Mouse (Mus musculus) midbrain, embryonic 12.5 days (tissue): ENCODE measurements around the gene Olfr1211. TPM values are rescaled to one million over a fixed set of nuclear protein-coding genes. Genes with fewer than 3 reads are reported as not detected.

Experiments used
- ATAC-seq: fragments of 200-750 bp; cut with Nextera tagmentation; 2 replicates; pipeline ENCODE4 v1.8.0; 2017; ENCODE audit warnings: low read depth, moderate TSS enrichment, moderate library complexity; ENCODE audit not compliant: low FRiP score
- H3K27ac ChIP-seq: fragments of 300-500 bp; sonication (generic); replicated peaks from 2 replicates; pipeline ENCODE4 v1.5.1; 2016; ENCODE audit warnings: mild to moderate bottlenecking
- H3K27me3 ChIP-seq: fragments of 300-500 bp; sonication (generic); 2 replicates; pipeline ENCODE4 v1.6.1; 2016; ENCODE audit warnings: mild to moderate bottlenecking
- H3K36me3 ChIP-seq: fragments of 300-500 bp; sonication (generic); 2 replicates; pipeline ENCODE4 v1.6.1; 2016
- H3K4me1 ChIP-seq: fragments of 300-500 bp; sonication (generic); 2 replicates; pipeline ENCODE4 v1.6.1; 2016
- H3K4me2 ChIP-seq: fragments of 300-500 bp; sonication (generic); replicated peaks from 2 replicates; pipeline ENCODE4 v1.6.1; 2016; ENCODE audit warnings: mild to moderate bottlenecking, moderate library complexity
- H3K4me3 ChIP-seq: fragments of 300-500 bp; sonication (generic); 2 replicates; pipeline ENCODE4 v1.5.1; 2016; ENCODE audit warnings: mild to moderate bottlenecking
- H3K9ac ChIP-seq: fragments of 300-500 bp; sonication (generic); replicated peaks from 2 replicates; pipeline ENCODE4 v1.6.1; 2016; ENCODE audit warnings: mild to moderate bottlenecking, moderate library complexity
- H3K9me3 ChIP-seq: fragments of 300-500 bp; sonication (generic); 2 replicates; pipeline ENCODE4 v1.6.1; 2016; ENCODE audit warnings: mild to moderate bottlenecking
- WGBS: fragments of 180-500 bp; shearing (Covaris S2); methylation state at CpG from one replicate; pipeline ENCODE4 v1.1.7; 2016; 5-methylcytosine and 5-hydroxymethylcytosine counted together
- polyA plus RNA-seq: library from polyadenylated mRNA; unstranded; fragments of >200 nt; fragmentation: Nextera tagmentation; extraction: Ambion mirVana; gene quantifications from 2 replicates; pipeline ENCODE4 v1.2.1, GENCODE M21; 2016

Gene Olfr1211
- polyA plus RNA-seq = not detected in 2 replicates

- 95% methylated on average over 1 of the region's 1 CpGs for WGBS
- Histone ChIP-seq H3K4me3 (no peak within 1 kb of the TSS), H3K4me2 (no peak within 1 kb of the TSS), H3K27ac (no peak within 1 kb of the TSS), H3K4me1 (no peaks in the 10 kb centered on the region), H3K36me3 (no peaks in the 10 kb centered on the region), H3K9me3 (no peaks in the 10 kb centered on the region), H3K9ac (no peak within 1 kb of the TSS), H3K27me3 (no peaks in the 10 kb centered on the region)
- ATAC-seq = no peak
Observed at GRCm38 (mm10) chr2:88938011-88938410, at the start of gene Olfr1211. Gene Olfr1211, minus strand, starts transcription at chr2:88938111.

- no peak within 1 kb of the TSS for H3K4me2 ChIP-seq
- no peak within 1 kb of the TSS for H3K9ac ChIP-seq
- no peak within 1 kb of the TSS for H3K4me3 ChIP-seq
- H3K27ac ChIP-seq = no peak within 1 kb of the TSS
- no peaks in the 10 kb centered on the region for H3K36me3 ChIP-seq
- 92% methylated on average over 1 of the region's 1 CpGs for WGBS
- no peaks in the 10 kb centered on the region for H3K9me3 ChIP-seq
- ATAC-seq = no peak
- H3K4me1 ChIP-seq = no peaks in the 10 kb centered on the region
- H3K27me3 ChIP-seq = no peaks in the 10 kb centered on the region
Observed at GRCm38 (mm10) chr2:88980181-88980580, 42.3 kb upstream of the Olfr1211 start, which contains the start of gene Gm13762. Gene Gm13762, minus strand, starts transcription at chr2:88980281.

GRCm38 (mm10) chr2:88953669-88954068 is 15.8 kb upstream of the Olfr1211 start, which contains the start of gene Olfr1212:
Gene Olfr1212, plus strand, starts transcription at chr2:88953969.
- no peak within 1 kb of the TSS for H3K4me3 ChIP-seq
- H3K36me3 ChIP-seq = no peaks in the 10 kb centered on the region
- no peak within 1 kb of the TSS for H3K9ac ChIP-seq
- H3K4me2 ChIP-seq = no peak within 1 kb of the TSS
- H3K27ac ChIP-seq = no peak within 1 kb of the TSS
- no peaks in the 10 kb centered on the region for H3K4me1 ChIP-seq
- H3K27me3 ChIP-seq = no peaks in the 10 kb centered on the region
- H3K9me3 ChIP-seq = no peaks in the 10 kb centered on the region
- no peak for ATAC-seq

- H3K27ac ChIP-seq = no peak within 1 kb of the TSS
- ATAC-seq = no peak
- no peaks in the 10 kb centered on the region for H3K36me3 ChIP-seq
- no peaks in the 10 kb centered on the region for H3K9me3 ChIP-seq
- H3K27me3 ChIP-seq = no peaks in the 10 kb centered on the region
- no peak within 1 kb of the TSS for H3K4me3 ChIP-seq
- no peaks in the 10 kb centered on the region for H3K4me1 ChIP-seq
- H3K4me2 ChIP-seq = no peak within 1 kb of the TSS
- 86% methylated on average over 3 of the region's 3 CpGs for WGBS
- no peak within 1 kb of the TSS for H3K9ac ChIP-seq
Observed at GRCm38 (mm10) chr2:88915057-88915456, 22.9 kb downstream of the Olfr1211 start, which contains the start of gene Olfr1209. Gene Olfr1209, minus strand, starts transcription at chr2:88915157.

GRCm38 (mm10) chr2:88902211-88902610 is 35.7 kb downstream of the Olfr1211 start, which contains the start of gene Olfr1208:
Gene Olfr1208, minus strand, starts transcription at chr2:88902311.
- Histone ChIP-seq H3K36me3 (no peaks in the 10 kb centered on the region), H3K9ac (no peak within 1 kb of the TSS), H3K4me2 (no peak within 1 kb of the TSS), H3K4me3 (no peak within 1 kb of the TSS), H3K4me1 (no peaks in the 10 kb centered on the region), H3K27ac (no peak within 1 kb of the TSS), H3K9me3 (no peaks in the 10 kb centered on the region), H3K27me3 (no peaks in the 10 kb centered on the region)
- no peak for ATAC-seq

Other genes with a start within 250 kb of the Olfr1211 start
- not detected in 2 replicates for gene Olfr1195, start 248.9 kb downstream of the Olfr1211 start, polyA plus RNA-seq
- not detected in 2 replicates for gene Olfr1196, start 233.5 kb downstream of the Olfr1211 start, polyA plus RNA-seq
- not detected in 2 replicates for gene Olfr1197, start 205.7 kb downstream of the Olfr1211 start, polyA plus RNA-seq
- not detected in 2 replicates for gene Olfr1198, start 186.7 kb downstream of the Olfr1211 start, polyA plus RNA-seq
- gene Olfr1199, start 177.6 kb downstream of the Olfr1211 start, polyA plus RNA-seq = not detected in 2 replicates
- gene Olfr1200, start 167.6 kb downstream of the Olfr1211 start, polyA plus RNA-seq = not detected in 2 replicates
- gene Olfr1201, start 145.1 kb downstream of the Olfr1211 start, polyA plus RNA-seq = not detected in 2 replicates
- not detected in 2 replicates for gene Olfr1202, start 123.6 kb downstream of the Olfr1211 start, polyA plus RNA-seq
- gene Olfr1205, start 108.4 kb downstream of the Olfr1211 start, polyA plus RNA-seq = not detected in 2 replicates
- not detected in 2 replicates for gene Olfr1204, start 88.8 kb downstream of the Olfr1211 start, polyA plus RNA-seq
- gene Olfr1206, start 74.9 kb downstream of the Olfr1211 start, polyA plus RNA-seq = not detected in 2 replicates
- not detected in 2 replicates for gene Olfr1208, start 35.8 kb downstream of the Olfr1211 start, polyA plus RNA-seq
- gene Olfr1209, start 23.0 kb downstream of the Olfr1211 start, polyA plus RNA-seq = not detected in 2 replicates
- gene Olfr1212, start 15.9 kb upstream of the Olfr1211 start, polyA plus RNA-seq = not detected in 2 replicates
- gene Gm13762, start 42.2 kb upstream of the Olfr1211 start, polyA plus RNA-seq = not detected in 2 replicates
- gene Olfr1214, start 54.5 kb upstream of the Olfr1211 start, polyA plus RNA-seq = not detected in 2 replicates
- not detected in 2 replicates for gene Olfr1215, start 68.9 kb upstream of the Olfr1211 start, polyA plus RNA-seq
- gene Olfr1216, start 80.2 kb upstream of the Olfr1211 start, polyA plus RNA-seq = not detected in 2 replicates
- gene Olfr1217, start 94.0 kb upstream of the Olfr1211 start, polyA plus RNA-seq = not detected in 2 replicates
- not detected in 2 replicates for gene Olfr1218, start 123.1 kb upstream of the Olfr1211 start, polyA plus RNA-seq
- not detected in 2 replicates for gene Olfr1219, start 145.4 kb upstream of the Olfr1211 start, polyA plus RNA-seq
- gene Olfr1220, start 168.7 kb upstream of the Olfr1211 start, polyA plus RNA-seq = not detected in 2 replicates
- not detected in 2 replicates for gene Olfr1221, start 179.2 kb upstream of the Olfr1211 start, polyA plus RNA-seq
- gene Olfr1222, start 194.9 kb upstream of the Olfr1211 start, polyA plus RNA-seq = not detected in 2 replicates
- not detected in 2 replicates for gene Olfr1223, start 213.4 kb upstream of the Olfr1211 start, polyA plus RNA-seq
- not detected in 2 replicates for gene Olfr1224-ps1, start 226.0 kb upstream of the Olfr1211 start, polyA plus RNA-seq
- gene Olfr1225, start 236.6 kb upstream of the Olfr1211 start, polyA plus RNA-seq = not detected in 2 replicates